ENCODE assay signal across 8 mouse cellular contexts in genomic region chr7:44839491-44840191, GRCm38 (mm10). TPM values are rescaled to one million over a fixed set of nuclear protein-coding genes. Genes with fewer than 3 reads are reported as not detected.
DNase-seq lines count a peak whose midpoint lies in the region; ATAC-seq lines count a peak whose summit lies in the region.

No protein-coding gene starts in this region.

- H3K36me3 ChIP-seq in heart, embryonic 12.5 days: peaks cover 44% of the 10 kb centered on the region

- H3K9me3 ChIP-seq in heart, embryonic 12.5 days (replicated peaks): no peaks in the 10 kb centered on the region

- ATAC-seq in heart, embryonic 12.5 days (ENCODE audit: insufficient number of reproducible peaks, low FRiP score): peak; percentile 58
- peak; percentile 62 for ATAC-seq in megakaryocyte, adult 5-6 weeks (ENCODE audit: poor library complexity, severe bottlenecking)

- 3% methylated on average over 58 of the region's 58 CpGs for WGBS in heart, embryonic 12.5 days

- H3K4me1 ChIP-seq in heart, embryonic 12.5 days (replicated peaks): peaks cover 17% of the 10 kb centered on the region

- H3K27me3 ChIP-seq in heart, embryonic 12.5 days (replicated peaks): peaks cover 37% of the 10 kb centered on the region

- peak overlapping the region; percentile 76 for H3K4me2 ChIP-seq in heart, embryonic 12.5 days

- no peak overlapping the region for H3K27ac ChIP-seq in heart, embryonic 12.5 days (ENCODE audit: poor library complexity, severe bottlenecking)

- DNase-seq in layer of hippocampus, adult 9-11 months: peak; percentile 60
- DNase-seq in layer of hippocampus, adult 11-12 months (ENCODE audit: low spot score): no peak
- DNase-seq in adrenal gland, postnatal 36 days: peak; percentile 63 to 67
- DNase-seq in kidney, postnatal 14 days: peak; percentile 50
- peak; percentile 60 for DNase-seq in right cerebral cortex, postnatal 25 days
- no peak for DNase-seq in gastrocnemius, adult 8-10 months (ENCODE audit: low spot score in 2 of 2)

- H3K9ac ChIP-seq in heart, embryonic 12.5 days: peak overlapping the region; percentile 69

- peak overlapping the region; percentile 33 for H3K4me3 ChIP-seq in heart, embryonic 12.5 days

RNA-seq across cellular contexts. Expression of gene Akt1s1, which starts 9.2 kb away (rescaled TPM):
- 100 to 1,000 TPM; 108 to 118 TPM for total RNA-seq in adrenal gland, postnatal 36 days (2021)
- polyA plus RNA-seq in heart, embryonic 12.5 days (2016; fragmentation: Nextera tagmentation; extraction: Ambion mirVana): 105 and 108 TPM in 2 replicates
- total RNA-seq in megakaryocyte, adult 5-6 weeks (2015): 4.7 and 6.5 TPM in 2 replicates
- 8.0 and 9.6 TPM in 2 replicates for total RNA-seq in megakaryocyte, adult 5-6 weeks (2017)
- total RNA-seq in gastrocnemius, adult 8-10 months (2022): 100 to 1,000 TPM; 139 to 158 (median 141) TPM

RNA-seq across cellular contexts. Expression of gene Tbc1d17, which starts 9.2 kb away (rescaled TPM):
- 10 to 100 TPM; 54.1 to 73.4 TPM for total RNA-seq in adrenal gland, postnatal 36 days (2021)
- 60.0 and 61.2 TPM in 2 replicates for polyA plus RNA-seq in heart, embryonic 12.5 days (2016; fragmentation: Nextera tagmentation; extraction: Ambion mirVana)
- total RNA-seq in megakaryocyte, adult 5-6 weeks (2015): 12.5 and 17.6 TPM in 2 replicates
- total RNA-seq in megakaryocyte, adult 5-6 weeks (2017): 13.0 and 14.8 TPM in 2 replicates
- total RNA-seq in gastrocnemius, adult 8-10 months (2022): 10 to 100 TPM; 58.9 to 71.3 (median 63.3) TPM

RNA-seq across cellular contexts. Expression of gene Pnkp, which starts 17.3 kb away (rescaled TPM):
- 10 to 100 TPM; 41.7 to 50.6 TPM for total RNA-seq in adrenal gland, postnatal 36 days (2021)
- 23.3 and 27.0 TPM in 2 replicates for polyA plus RNA-seq in heart, embryonic 12.5 days (2016; fragmentation: Nextera tagmentation; extraction: Ambion mirVana)
- total RNA-seq in megakaryocyte, adult 5-6 weeks (2015): 75.1 and 89.7 TPM in 2 replicates
- 109 and 129 TPM in 2 replicates for total RNA-seq in megakaryocyte, adult 5-6 weeks (2017)
- total RNA-seq in gastrocnemius, adult 8-10 months (2022): 10 to 100 TPM; 21.2 to 23.9 (median 22.4) TPM

RNA-seq across cellular contexts. Expression of gene Atf5, which starts 23.2 kb away (rescaled TPM):
- 100 to 1,000 TPM; 135 to 151 TPM for total RNA-seq in adrenal gland, postnatal 36 days (2021)
- polyA plus RNA-seq in heart, embryonic 12.5 days (2016; fragmentation: Nextera tagmentation; extraction: Ambion mirVana): 2.6 and 2.7 TPM in 2 replicates
- total RNA-seq in megakaryocyte, adult 5-6 weeks (2015): 2.1 and 2.6 TPM in 2 replicates
- 1.9 and 5.3 TPM in 2 replicates for total RNA-seq in megakaryocyte, adult 5-6 weeks (2017)
- total RNA-seq in gastrocnemius, adult 8-10 months (2022): 10 to 100 TPM; 71.2 to 97.1 (median 77.4) TPM

RNA-seq across cellular contexts. Expression of gene Il4i1, which starts 23.5 kb away (rescaled TPM):
- total RNA-seq in adrenal gland, postnatal 36 days (2021): 1 to 10 TPM; 2.0 to 2.6 TPM
- polyA plus RNA-seq in heart, embryonic 12.5 days (2016; fragmentation: Nextera tagmentation; extraction: Ambion mirVana): 0.78 and 1.1 TPM in 2 replicates
- 0.38 and 1.9 TPM in 2 replicates for total RNA-seq in megakaryocyte, adult 5-6 weeks (2015)
- total RNA-seq in megakaryocyte, adult 5-6 weeks (2017): 1.5 TPM in 1 of 2 replicates, not detected in the other
- total RNA-seq in gastrocnemius, adult 8-10 months (2022): 1 to 10 TPM; 1.8 to 4.4 (median 2.6) TPM

Comparison
In these comparisons a context has a peak if more than half of its experiments do, and no peak if none do; other contexts are left out.
1. DNase-seq: peak in layer of hippocampus, adult 9-11 months (single experiment), adrenal gland, postnatal 36 days (2 of 2), kidney, postnatal 14 days (single experiment) and right cerebral cortex, postnatal 25 days (single experiment); none in layer of hippocampus, adult 11-12 months (single experiment) and gastrocnemius, adult 8-10 months (0 of 2).
2. RNA of gene Akt1s1, which starts 9.2 kb away (total RNA-seq): 139 to 158 TPM in gastrocnemius, adult 8-10 months and 108 to 118 TPM in adrenal gland, postnatal 36 days; 4.7 to 9.6 TPM in megakaryocyte, adult 5-6 weeks; every median in the first group is over 10 times any median in the second.